Mouse (Mus musculus) heart, embryonic 16.5 days (tissue): ENCODE measurements around the gene Nf2. TPM values are rescaled to one million over a fixed set of nuclear protein-coding genes. Genes with fewer than 3 reads are reported as not detected.

Source experiments
- ATAC-seq: fragments of 200-750 bp; cut with Nextera tagmentation; replicated peaks from 2 replicates; pipeline ENCODE4 v1.8.0; 2017; ENCODE audit warnings: moderate number of reproducible peaks; ENCODE audit not compliant: insufficient read depth, low FRiP score; ENCODE audit errors: extremely low read depth
- H3K27ac ChIP-seq: fragments of 300-500 bp; sonication (generic); 2 replicates; pipeline ENCODE4 v1.5.1; 2014; ENCODE audit warnings: mild to moderate bottlenecking, low read length, control low read depth, moderate library complexity
- H3K27me3 ChIP-seq: fragments of 300-500 bp; sonication (generic); 2 replicates; pipeline ENCODE4 v1.6.1; 2014; ENCODE audit warnings: low read length, mixed read lengths; ENCODE audit not compliant: control insufficient read depth, insufficient read depth
- H3K36me3 ChIP-seq: fragments of 300-500 bp; sonication (generic); 2 replicates; pipeline ENCODE4 v1.6.1; 2014; ENCODE audit not compliant: control insufficient read depth, insufficient read depth
- H3K4me1 ChIP-seq: fragments of 300-500 bp; sonication (generic); 2 replicates; pipeline ENCODE4 v1.6.1; 2014; ENCODE audit warnings: low read length, mixed read lengths; ENCODE audit not compliant: control insufficient read depth, insufficient read depth
- H3K4me2 ChIP-seq: fragments of 300-500 bp; sonication (generic); 2 replicates; pipeline ENCODE4 v1.6.1; 2014; ENCODE audit warnings: low read depth, mild to moderate bottlenecking, control low read depth, low read length
- H3K4me3 ChIP-seq: fragments of 300-500 bp; sonication (generic); 2 replicates; pipeline ENCODE4 v1.5.1; 2014; ENCODE audit warnings: mild to moderate bottlenecking, control low read depth, low read length
- H3K9ac ChIP-seq: fragments of 300-500 bp; sonication (generic); 2 replicates; pipeline ENCODE4 v1.6.1; 2014; ENCODE audit warnings: low read length, control low read depth
- H3K9me3 ChIP-seq: fragments of 300-500 bp; sonication (generic); replicated peaks from 2 replicates; pipeline ENCODE4 v1.6.1; 2016; ENCODE audit warnings: low read length; ENCODE audit not compliant: control insufficient read depth
- WGBS: fragments of 180-500 bp; shearing (Covaris S2); extraction: QIAGEN DNeasy Blood & Tissue Kit; methylation state at CpG from one replicate; pipeline ENCODE4 v1.1.7; 2014; 5-methylcytosine and 5-hydroxymethylcytosine counted together
- microRNA-seq: library from miRNA; unstranded; fragments of <30 nt; microRNA quantifications from one replicate; pipeline ENCODE4, GENCODE M21; 2017
- polyA plus RNA-seq: library from polyadenylated mRNA; unstranded; fragments of >200 nt; fragmentation: Nextera tagmentation; extraction: Ambion mirVana; gene quantifications from 2 replicates; pipeline ENCODE4 v1.2.1, GENCODE M21; 2015

Nf2 gene
- polyA plus RNA-seq, 1 experiment from 2014 or later, result 42.8 TPM

DNA sequence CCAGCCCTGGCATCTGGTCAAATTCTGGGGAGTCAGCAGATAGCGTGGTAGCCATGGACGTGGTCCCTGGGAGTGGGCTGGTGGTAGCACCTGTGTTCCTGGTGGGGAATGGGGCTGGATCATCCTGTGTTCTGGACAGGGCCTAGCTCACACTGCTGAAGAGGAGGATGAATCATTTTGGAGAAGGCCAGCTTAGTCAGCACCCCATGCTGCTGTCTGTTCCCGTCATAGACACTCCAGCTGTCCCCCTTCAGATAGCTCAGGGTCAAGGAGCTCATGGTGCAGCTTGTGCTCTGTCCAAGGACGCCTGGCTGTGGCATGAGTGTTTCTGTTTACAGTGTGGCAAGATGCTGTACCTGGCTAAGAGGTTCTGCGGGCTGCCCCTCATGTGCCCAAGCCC lies 130.8 kb downstream of the Nf2 start:
- peak overlapping the region; percentile 13; the same call in 1 of the 2 replicates for H3K27ac ChIP-seq
- H3K9me3 ChIP-seq, result no peaks in the 10 kb centered on the region
- 38% methylated on average over 5 of the region's 5 CpGs for WGBS
- no peak overlapping the region for H3K9ac ChIP-seq
- H3K36me3 ChIP-seq, result peaks cover 3% of the 10 kb centered on the region; the same call in 1 of the 2 replicates
- H3K27me3 ChIP-seq, result no peaks in the 10 kb centered on the region
- no peak overlapping the region for H3K4me2 ChIP-seq
- peaks cover 7% of the 10 kb centered on the region for H3K4me1 ChIP-seq
- ATAC-seq, result no peak
- H3K4me3 ChIP-seq, result no peak overlapping the region

DNA sequence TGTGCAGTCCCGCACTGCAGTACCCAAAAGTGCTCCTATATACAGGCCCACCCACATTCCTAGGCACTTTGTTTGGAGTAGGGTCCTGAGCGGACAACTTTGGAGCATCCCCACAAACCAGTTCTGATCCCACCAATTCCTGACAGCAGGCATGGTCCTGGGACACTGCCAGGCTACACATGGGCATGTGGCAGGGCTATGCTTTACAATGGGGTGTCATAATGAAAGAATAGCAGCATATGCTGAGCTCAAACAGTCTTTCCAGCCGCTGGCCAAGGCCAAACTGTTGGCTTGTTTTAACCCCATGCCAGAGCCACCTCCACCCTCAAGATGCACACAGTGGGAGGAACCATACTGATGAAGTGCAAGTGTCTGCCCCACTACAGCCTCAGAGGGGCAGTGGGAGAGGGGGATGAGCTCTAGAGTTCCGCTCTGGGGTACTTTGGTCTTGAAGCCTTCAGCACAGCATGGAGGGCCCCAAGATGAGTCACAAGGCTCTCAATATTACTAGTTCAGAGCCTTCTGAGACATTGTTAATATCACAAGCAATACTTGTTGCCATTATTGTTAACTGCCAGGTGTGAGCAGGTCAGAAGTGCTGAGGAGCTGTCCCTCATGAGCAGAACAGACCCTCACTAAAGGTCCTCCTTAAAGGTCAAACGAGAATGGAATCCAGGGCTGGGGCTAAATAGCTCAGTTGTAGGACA lies 132.7 kb downstream of the Nf2 start:
- H3K9me3 ChIP-seq, result no peaks in the 10 kb centered on the region
- no peak overlapping the region for H3K27ac ChIP-seq
- H3K36me3 ChIP-seq, result no peaks in the 10 kb centered on the region
- H3K9ac ChIP-seq, result no peak overlapping the region
- no peak for ATAC-seq
- peaks cover 7% of the 10 kb centered on the region for H3K4me1 ChIP-seq
- no peaks in the 10 kb centered on the region for H3K27me3 ChIP-seq
- WGBS, result 83% methylated on average over 5 of the region's 5 CpGs
- no peak overlapping the region for H3K4me3 ChIP-seq
- H3K4me2 ChIP-seq, result no peak overlapping the region

Small RNAs within 50 kb of the gene (microRNA-seq; reads per million reads assigned to microRNA genes)
- not detected for gene Mir6918

Other genes with a start within 250 kb of the Nf2 start
- not detected in 2 replicates for gene Gm11032, start 229.5 kb downstream of the Nf2 start, polyA plus RNA-seq
- 21.1 and 22.0 TPM in 2 replicates for gene Ascc2, start 211.8 kb downstream of the Nf2 start, polyA plus RNA-seq
- gene Uqcr10, start 145.2 kb downstream of the Nf2 start, polyA plus RNA-seq, result 1,930 and 1,976 TPM in 2 replicates
- 51.5 and 58.3 TPM in 2 replicates for gene Zmat5, start 144.9 kb downstream of the Nf2 start, polyA plus RNA-seq
- gene Cabp7, start 102.8 kb downstream of the Nf2 start, polyA plus RNA-seq, result 0.10 and 0.14 TPM in 2 replicates
- 22.3 and 23.2 TPM in 2 replicates for gene Nipsnap1, start 24.4 kb upstream of the Nf2 start, polyA plus RNA-seq
- 23.4 and 25.9 TPM in 2 replicates for gene Thoc5, start 45.8 kb upstream of the Nf2 start, polyA plus RNA-seq
- 0.42 and 0.60 TPM in 2 replicates for gene Nefh, start 98.5 kb upstream of the Nf2 start, polyA plus RNA-seq
- gene Ap1b1, start 137.3 kb upstream of the Nf2 start, polyA plus RNA-seq, result 44.4 and 45.1 TPM in 2 replicates
- 0.62 and 1.4 TPM in 2 replicates for gene Rasl10a, start 208.6 kb upstream of the Nf2 start, polyA plus RNA-seq
- 16.4 and 19.1 TPM in 2 replicates for gene Gas2l1, start 215.8 kb upstream of the Nf2 start, polyA plus RNA-seq
- gene Rhbdd3, start 249.4 kb upstream of the Nf2 start, polyA plus RNA-seq, result 30.5 and 33.0 TPM in 2 replicates
- gene Ewsr1, start 249.7 kb upstream of the Nf2 start, polyA plus RNA-seq, result 460 and 463 TPM in 2 replicates